Mouse (Mus musculus) T-cell, adult 2 months (primary cell): ENCODE results near the gene Agbl4.

Source experiments
- DNase-seq: peaks from one replicate; pipeline ENCODE4 v3.0.0; 2022; ENCODE audit warnings: low spot score

Gene Agbl4

DNA sequence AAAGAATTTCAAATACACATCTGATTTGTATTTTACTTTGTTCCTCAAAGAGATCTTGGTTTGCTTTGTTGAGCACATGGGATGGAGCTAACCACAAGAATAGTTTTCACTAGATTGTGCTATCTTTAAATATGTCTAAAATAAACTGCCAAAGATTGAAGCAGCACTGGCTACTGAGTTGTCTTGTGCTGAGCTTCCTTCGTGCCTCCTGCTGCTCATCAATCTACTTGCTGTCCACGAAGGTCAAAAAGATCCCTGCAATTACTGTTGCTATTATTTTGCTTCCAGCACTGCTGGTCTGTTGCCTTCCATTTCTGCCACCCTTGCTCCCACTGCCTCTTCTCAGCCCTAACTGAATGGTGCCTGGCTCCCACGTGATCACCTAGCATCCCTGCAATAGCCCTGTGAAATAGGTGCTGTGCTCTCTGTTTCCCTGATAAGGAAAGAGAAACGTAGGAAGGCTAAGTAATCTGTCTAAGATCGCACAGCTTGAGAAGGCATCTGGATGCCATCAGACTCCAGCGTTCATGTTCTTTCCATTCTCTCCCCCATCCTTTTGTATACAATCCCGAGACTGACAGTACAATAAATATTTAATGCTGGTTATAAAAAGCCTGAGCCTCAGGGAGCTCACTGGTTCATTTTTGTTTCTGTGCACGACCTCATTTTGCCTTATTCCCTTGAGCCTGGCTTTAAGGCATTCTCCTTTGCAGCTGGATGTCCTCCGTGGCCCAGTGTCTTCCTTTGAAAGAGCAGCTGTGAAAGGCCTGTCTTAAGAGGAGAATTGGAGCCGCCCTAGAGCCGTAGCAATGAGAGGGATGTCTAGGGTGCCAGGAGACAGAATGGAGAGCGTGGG is 1273.3 kb downstream of the Agbl4 start:
- no peak for DNase-seq

DNA sequence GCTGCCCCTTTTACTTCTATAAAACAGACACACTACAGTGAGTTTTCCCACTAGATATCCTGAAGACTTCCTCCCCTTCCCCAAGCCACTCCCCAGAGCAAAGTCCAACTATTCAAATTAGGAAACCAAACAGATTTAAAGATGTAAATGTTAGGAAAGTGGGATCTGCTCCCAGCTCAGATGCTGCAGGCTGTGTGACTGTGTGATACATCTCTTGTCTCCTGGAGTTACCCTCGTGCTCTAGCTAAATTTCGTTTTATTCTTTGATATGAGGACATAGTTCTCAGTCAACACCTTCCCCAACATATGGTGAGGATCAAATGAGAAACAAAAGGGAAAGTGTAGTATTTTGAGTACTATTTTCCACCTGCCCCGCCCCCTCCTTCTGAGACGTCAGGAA is 1274.0 kb downstream of the Agbl4 start:
- no peak for DNase-seq

DNA sequence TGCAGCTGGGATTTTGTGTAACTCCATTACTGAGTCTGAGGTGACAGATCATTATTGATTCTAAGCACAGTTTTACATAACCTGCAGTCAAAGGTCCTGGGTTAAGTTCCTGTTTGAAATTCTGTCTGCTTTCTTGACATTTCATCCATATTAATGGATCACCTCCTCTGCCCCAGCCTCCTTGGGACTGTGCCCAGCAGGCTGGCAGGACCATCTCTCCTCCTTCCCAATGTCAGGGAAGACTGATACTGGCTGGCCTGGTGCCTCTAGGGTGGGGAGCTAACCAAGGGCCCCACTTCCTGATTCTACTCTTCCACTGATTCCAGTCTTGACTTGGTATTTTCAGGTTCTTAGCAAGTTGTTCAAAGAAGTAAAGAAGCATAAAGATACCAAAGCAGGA is 1276.4 kb downstream of the Agbl4 start:
- DNase-seq = no peak

DNA sequence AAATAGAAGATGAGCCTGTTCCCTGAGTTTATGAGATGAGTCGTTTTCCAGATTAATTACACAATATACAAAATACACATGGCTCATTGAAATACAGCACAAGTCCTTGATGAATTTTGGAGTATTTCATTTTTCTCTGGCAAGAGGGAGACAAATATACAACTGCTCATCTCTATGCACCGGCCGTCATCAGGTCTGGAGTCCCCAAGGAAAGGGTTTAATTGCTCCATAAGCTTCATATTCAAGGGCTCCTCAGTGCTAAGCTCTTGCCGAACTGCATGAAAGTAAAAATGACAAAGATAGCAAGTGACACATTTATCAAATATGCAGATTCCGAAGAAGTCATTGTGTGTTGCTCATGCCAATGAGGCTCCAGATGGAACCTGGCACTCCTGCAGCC is 1284.5 kb downstream of the Agbl4 start:
- no peak for DNase-seq

DNA sequence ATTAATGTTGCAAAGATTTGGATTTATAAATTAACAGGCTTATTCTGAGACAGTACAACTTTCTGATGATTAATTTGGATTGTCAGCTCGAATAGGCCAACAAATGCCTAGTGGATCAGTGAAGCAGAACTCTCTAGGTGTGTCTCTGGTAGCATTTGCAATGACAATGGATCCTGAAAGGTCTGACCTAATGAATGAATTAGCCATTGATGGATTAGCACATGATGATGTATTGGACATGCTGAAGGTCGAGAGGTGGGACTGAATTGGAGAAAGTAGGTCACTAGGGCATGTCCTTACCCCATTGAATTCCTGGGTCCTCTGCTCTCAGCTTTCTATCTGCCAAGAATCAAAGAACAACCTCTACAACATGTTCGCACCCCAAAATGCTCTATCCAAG is 1285.3 kb downstream of the Agbl4 start:
- DNase-seq = no peak

DNA sequence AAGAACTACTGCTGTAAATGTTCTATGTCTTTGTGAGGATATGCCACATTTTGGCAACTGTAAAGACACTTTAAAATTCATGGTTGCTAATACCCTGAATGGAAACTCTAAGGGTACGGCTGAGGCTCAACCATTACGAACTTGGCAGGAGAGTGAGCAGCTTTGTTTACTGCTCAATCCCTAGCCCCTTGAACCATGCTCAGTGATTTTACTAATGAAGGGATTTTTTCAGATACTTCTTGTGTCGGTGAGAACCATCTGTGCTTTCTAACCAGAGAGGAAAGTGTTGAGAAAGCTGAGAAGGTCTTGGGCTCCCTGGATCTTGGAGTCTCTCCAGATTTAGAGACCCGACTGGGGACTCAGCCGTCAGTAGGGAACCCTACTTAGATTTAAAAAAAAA is 1286.4 kb downstream of the Agbl4 start:
- no peak for DNase-seq

DNA sequence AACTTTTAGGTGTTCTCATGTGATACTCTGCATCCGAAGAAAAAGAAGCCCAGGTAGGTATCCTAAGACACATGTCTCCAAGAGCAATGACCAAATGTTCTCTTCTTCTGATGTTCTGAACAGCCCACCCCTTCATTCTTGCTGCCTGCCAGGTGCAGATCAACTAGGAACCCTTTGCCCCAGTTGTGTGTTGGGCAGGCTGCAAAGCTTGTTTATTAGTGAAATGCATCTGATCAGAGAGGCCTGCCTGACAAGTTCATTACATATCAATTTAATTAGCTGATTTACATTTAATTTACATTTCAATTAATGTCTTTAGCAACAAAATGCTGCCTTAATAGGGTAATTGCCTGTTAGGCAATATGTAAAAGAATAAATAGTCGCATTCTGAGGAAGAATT is 1288.5 kb downstream of the Agbl4 start:
- no peak for DNase-seq

DNA sequence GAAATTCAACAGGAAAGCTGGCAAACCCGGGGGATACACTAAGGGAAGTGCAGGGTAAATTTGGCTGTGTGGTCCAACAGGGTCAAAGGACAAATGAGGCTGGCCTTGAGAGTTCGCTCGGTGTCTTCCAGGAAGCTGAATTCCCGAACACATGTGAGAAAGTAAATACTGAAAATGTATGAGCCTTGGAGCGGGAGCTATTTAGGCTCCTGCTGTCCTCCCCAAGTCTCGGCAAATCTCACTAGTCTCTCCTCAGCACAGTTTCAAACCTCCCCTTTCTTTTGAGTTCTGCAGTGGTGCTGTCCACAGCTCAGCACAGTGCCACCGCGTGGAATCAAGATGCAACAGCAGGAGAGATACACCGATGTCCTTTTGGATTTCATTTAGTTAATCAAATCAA is 1289.5 kb downstream of the Agbl4 start:
- peak; percentile 30 for DNase-seq

DNA sequence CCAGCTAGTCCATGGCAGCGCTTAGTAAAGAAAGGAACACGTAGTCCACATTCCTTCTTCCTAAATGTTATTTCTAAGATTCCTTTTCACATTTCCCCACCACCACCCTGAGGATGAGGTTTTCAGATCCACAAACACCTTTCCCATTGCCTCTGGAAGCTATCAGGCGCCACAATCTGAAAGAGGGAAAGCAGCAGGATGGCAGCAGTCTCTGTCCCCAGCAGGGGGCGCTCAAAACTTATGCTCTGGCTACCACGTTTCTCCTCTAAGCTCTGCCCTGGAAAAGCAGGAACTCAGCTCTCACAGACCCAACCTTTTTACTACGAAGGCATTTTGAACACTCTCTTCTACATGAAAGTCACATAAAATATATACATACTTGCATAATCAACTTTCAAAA is 1290.2 kb downstream of the Agbl4 start:
- peak; percentile 55 for DNase-seq

DNA sequence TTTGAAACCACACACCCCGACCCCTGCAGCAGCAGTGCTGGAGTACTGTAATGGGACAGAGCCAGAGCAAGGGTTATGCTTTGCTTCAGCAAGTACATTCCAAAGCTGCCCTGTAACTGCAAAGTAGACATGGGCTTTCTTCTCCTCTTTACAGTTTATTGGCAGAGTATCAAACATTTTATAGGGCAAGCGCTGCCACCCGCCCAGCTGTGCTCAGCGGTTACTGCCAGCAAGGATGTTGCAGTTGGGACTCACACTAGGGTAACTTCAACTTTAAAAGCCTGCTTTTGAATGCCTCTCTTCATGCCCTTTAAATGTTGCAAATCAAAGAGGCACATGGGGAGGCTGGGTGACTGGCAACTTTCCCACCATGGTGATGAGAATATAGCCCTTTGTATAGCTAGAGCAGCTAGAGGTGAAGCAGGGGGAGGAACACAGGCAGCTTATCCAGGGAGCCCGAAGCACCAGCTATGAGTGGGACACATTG is 1293.6 kb downstream of the Agbl4 start:
- no peak for DNase-seq

DNA sequence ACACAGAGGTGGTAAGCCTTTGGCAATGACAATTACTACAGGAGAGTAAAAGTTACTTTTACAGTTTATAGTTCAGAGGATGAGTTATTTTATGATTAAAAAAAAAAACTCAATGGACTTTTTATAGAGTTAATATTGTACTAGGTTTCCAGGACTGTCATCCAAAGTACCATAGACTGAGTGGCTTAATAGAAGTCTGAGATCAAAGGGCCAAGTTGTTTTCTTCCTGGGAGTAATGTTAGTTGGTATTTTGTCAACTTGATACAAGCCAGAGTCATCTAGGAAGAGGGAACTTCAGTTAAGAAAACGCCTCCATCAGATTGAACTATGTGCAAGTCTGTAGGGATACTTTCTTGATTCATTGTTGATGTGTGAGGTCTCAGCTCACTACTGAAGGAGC is 1303.9 kb downstream of the Agbl4 start:
- no peak for DNase-seq

DNA sequence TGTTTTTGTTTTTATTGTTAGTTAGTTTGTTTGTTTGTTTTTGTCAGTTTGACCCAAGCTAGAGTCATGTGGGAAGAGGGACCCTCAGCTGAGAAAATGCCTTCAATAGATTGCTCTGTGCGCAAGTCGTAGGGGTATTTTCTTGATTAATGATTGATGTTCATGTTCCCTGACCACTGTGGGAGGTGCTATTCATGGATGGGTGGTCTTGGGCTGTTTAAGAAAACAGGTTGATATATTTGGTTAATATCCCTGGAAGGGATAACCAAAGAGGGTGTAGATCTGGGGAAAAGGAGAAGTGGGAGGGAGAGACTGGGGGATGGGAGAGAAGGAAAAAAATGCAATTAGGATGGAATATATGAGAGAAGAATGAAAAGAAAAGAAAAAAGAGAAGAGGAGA is 1306.7 kb downstream of the Agbl4 start:
- no peak for DNase-seq

DNA sequence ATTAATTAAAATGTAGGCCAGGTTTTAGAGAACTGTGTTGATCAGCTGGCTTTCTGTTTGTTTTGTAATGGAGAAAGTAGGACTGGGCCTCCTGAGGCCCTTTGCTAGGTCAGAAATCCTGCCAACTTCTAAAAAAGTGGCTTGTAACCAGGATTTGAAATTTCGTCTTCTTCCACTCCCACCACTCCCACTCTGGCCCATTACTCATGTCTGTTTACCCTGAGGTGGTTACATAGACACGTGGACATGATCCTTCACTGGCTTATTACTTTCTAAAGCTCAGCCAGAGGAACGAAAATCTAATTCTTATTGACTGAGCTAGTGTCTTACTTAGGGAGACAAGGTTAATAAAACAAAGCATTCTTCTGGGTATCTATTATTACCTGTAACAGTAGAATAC is 1307.5 kb downstream of the Agbl4 start:
- DNase-seq = no peak
